Mouse (Mus musculus) neural tube, embryonic 12.5 days (tissue): ENCODE measurements at regions not wholly inside any gene's neighbourhood (a gene's known extent, or its start where the extent isn't known, plus 50 kb on each side); places are given as distances from the start of the nearest gene placed in this dataset.
"Not testable (repeated sequence)": the region's sequence is repeated elsewhere in the genome, so short reads cannot be mapped to it uniquely, and the experiment has no call there.

Experiments
- ATAC-seq: fragments of 200-750 bp; cut with Nextera tagmentation; 2 replicates; pipeline ENCODE4 v1.8.0; 2017; ENCODE audit warnings: low read depth, mild to moderate bottlenecking, moderate TSS enrichment, moderate library complexity; ENCODE audit not compliant: low FRiP score
- H3K27ac ChIP-seq: fragments of 300-500 bp; sonication (generic); 2 replicates; pipeline ENCODE4 v1.5.1; 2016
- H3K27me3 ChIP-seq: fragments of 300-500 bp; sonication (generic); replicated peaks from 2 replicates; pipeline ENCODE4 v1.6.1; 2016; ENCODE audit warnings: mild to moderate bottlenecking
- H3K36me3 ChIP-seq: fragments of 300-500 bp; sonication (generic); 2 replicates; pipeline ENCODE4 v1.6.1; 2016; ENCODE audit warnings: mild to moderate bottlenecking
- H3K4me1 ChIP-seq: fragments of 300-500 bp; sonication (generic); 2 replicates; pipeline ENCODE4 v1.6.1; 2016
- H3K4me2 ChIP-seq: fragments of 300-500 bp; sonication (generic); replicated peaks from 2 replicates; pipeline ENCODE4 v1.6.1; 2016; ENCODE audit warnings: mild to moderate bottlenecking
- H3K4me3 ChIP-seq: fragments of 300-500 bp; sonication (generic); 2 replicates; pipeline ENCODE4 v1.5.1; 2016
- H3K9ac ChIP-seq: fragments of 300-500 bp; sonication (generic); 2 replicates; pipeline ENCODE4 v1.6.1; 2016; ENCODE audit warnings: mild to moderate bottlenecking
- H3K9me3 ChIP-seq: fragments of 300-500 bp; sonication (generic); 2 replicates; pipeline ENCODE4 v1.6.1; 2016; ENCODE audit warnings: mild to moderate bottlenecking
- WGBS: fragments of 180-500 bp; shearing (Covaris S2); methylation state at CpG from one replicate; pipeline ENCODE4 v1.1.7; 2016; 5-methylcytosine and 5-hydroxymethylcytosine counted together

GRCm38 (mm10) chr13:39427996-39428395 lies 467.3 kb upstream of the Slc35b3 start:
- Histone ChIP-seq H3K27ac (no peak overlapping the region), H3K9ac (no peak overlapping the region), H3K4me1 (no peaks in the 10 kb centered on the region), H3K4me3 (no peak overlapping the region), H3K36me3 (no peaks in the 10 kb centered on the region), H3K4me2 (no peak overlapping the region), H3K27me3 (no peaks in the 10 kb centered on the region), H3K9me3 (no peaks in the 10 kb centered on the region)
- ATAC-seq: no peak
- 82% methylated on average over 3 of the region's 3 CpGs for WGBS

GRCm38 (mm10) chr13:39425944-39426343 lies 465.3 kb upstream of the Slc35b3 start:
- ATAC-seq: no peak
- Histone ChIP-seq H3K4me1 (no peaks in the 10 kb centered on the region), H3K4me3 (no peak overlapping the region), H3K36me3 (no peaks in the 10 kb centered on the region), H3K9me3 (no peaks in the 10 kb centered on the region), H3K27me3 (no peaks in the 10 kb centered on the region), H3K27ac (no peak overlapping the region), H3K4me2 (no peak overlapping the region), H3K9ac (no peak overlapping the region)
- 66% methylated on average over 6 of the region's 6 CpGs for WGBS

GRCm38 (mm10) chr13:39418127-39418526 lies 457.5 kb upstream of the Slc35b3 start:
- H3K4me1 ChIP-seq: no peaks in the 10 kb centered on the region
- WGBS: 42% methylated on average over 7 of the region's 7 CpGs
- H3K4me2 ChIP-seq: no peak overlapping the region; the same call in 1 of the 2 replicates
- H3K27ac ChIP-seq: no peak overlapping the region
- no peaks in the 10 kb centered on the region for H3K27me3 ChIP-seq
- ATAC-seq: no peak
- no peaks in the 10 kb centered on the region for H3K36me3 ChIP-seq
- no peaks in the 10 kb centered on the region for H3K9me3 ChIP-seq
- H3K4me3 ChIP-seq: no peak overlapping the region
- no peak overlapping the region for H3K9ac ChIP-seq

DNA sequence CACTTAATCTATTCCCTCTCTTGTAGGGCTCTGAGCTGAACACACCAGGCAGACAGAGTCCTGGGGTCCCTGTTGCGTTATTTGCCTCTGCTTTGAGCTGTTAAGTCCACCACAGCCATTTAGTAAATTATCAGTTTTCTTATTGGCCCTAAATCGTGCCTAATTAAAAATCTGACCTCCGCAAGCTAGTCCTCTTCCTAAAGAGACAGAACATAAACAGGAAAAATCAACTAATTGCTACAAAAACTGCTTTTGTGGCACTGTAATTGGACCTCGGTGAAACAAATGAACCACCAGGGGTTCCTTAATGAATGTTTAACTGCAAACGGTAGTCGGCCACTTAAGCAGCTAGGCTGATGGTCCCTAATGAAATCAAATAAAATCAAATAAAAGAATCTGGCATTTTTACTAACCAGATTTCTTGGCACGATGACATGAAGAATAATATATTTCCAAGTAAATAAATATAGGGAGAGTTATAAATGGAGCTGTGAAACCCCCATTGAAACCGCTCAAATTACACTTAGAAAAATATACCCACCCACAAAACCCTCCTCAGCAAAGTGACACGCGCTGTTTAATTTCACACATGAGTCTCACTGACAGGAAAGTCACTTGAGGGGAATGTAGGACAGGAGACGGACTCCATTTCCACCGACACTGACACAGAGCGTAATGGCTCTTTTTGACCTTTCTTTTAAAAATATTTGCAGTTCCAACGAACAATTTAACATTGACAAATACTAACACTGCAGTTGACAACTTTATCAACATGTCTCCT lies 451.0 kb upstream of the Slc35b3 start:
- H3K36me3 ChIP-seq: no peaks in the 10 kb centered on the region
- no peak overlapping the region for H3K9ac ChIP-seq
- no peak overlapping the region for H3K27ac ChIP-seq
- no peak overlapping the region for H3K4me3 ChIP-seq
- no peaks in the 10 kb centered on the region for H3K27me3 ChIP-seq
- H3K4me2 ChIP-seq: no peak overlapping the region
- ATAC-seq: no peak
- no peaks in the 10 kb centered on the region for H3K4me1 ChIP-seq
- 57% methylated on average over 14 of the region's 14 CpGs for WGBS
- no peaks in the 10 kb centered on the region for H3K9me3 ChIP-seq

DNA sequence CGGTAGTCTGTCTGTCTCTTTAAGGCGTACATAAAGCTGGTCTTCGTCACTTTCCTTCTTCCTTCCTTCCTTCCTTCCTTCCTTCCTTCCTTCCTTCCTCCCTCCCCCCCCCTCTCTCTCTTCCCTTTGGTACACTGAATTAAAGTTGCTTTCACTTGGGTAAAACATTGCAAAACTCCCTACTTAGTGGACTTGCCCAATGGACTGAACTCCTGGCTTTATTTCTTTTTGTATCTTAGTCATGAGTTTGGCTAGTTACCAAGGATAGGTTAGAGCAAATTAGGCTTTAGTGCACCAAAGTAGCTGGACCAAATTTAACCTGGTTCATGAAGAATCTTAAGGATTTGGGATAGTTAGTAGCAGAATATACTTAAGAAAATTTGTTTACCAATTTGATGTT lies 431.9 kb upstream of the Slc35b3 start:
- no peak overlapping the region for H3K9ac ChIP-seq
- H3K27me3 ChIP-seq: no peaks in the 10 kb centered on the region
- H3K27ac ChIP-seq: no peak overlapping the region
- 86% methylated on average over 3 of the region's 3 CpGs for WGBS
- no peak overlapping the region for H3K4me2 ChIP-seq
- no peaks in the 10 kb centered on the region for H3K9me3 ChIP-seq
- no peak for ATAC-seq
- H3K4me1 ChIP-seq: no peaks in the 10 kb centered on the region
- no peak overlapping the region for H3K4me3 ChIP-seq
- no peaks in the 10 kb centered on the region for H3K36me3 ChIP-seq

- not testable (repeated sequence) for H3K4me1 ChIP-seq, H3K9me3 ChIP-seq, H3K27me3 ChIP-seq, H3K4me2 ChIP-seq, ATAC-seq, H3K9ac ChIP-seq, H3K36me3 ChIP-seq, H3K4me3 ChIP-seq, H3K27ac ChIP-seq
- WGBS: 75% methylated on average over 1 of the region's 1 CpGs
Observed at GRCm38 (mm10) chr13:39392151-39392550, 431.5 kb upstream of the Slc35b3 start.

GRCm38 (mm10) chr13:39376677-39377076 lies 416.0 kb upstream of the Slc35b3 start:
- Histone ChIP-seq H3K4me1 (no peaks in the 10 kb centered on the region), H3K9ac (no peak overlapping the region), H3K36me3 (no peaks in the 10 kb centered on the region), H3K4me3 (no peak overlapping the region), H3K27ac (no peak overlapping the region), H3K9me3 (no peaks in the 10 kb centered on the region), H3K27me3 (no peaks in the 10 kb centered on the region), H3K4me2 (no peak overlapping the region)
- no peak for ATAC-seq
- WGBS: 73% methylated on average over 8 of the region's 8 CpGs

DNA sequence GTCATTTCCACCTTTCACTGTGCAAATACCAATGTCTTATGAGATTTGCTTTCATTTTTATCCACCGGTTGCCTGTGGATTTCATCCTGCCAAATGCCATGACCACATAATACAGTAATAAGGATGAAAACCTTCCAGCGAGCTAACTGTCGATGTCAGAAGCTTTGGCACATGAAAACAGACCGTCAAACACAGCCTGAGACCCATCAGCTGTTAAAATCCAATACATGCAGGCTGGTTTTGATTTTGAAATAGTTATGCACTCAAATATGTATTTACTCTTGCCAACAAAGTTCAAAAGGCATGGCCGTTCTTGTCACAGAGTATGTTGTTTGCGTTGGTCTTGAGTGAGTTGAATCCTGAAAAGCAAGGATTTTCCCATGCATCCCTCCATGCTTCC lies 415.6 kb upstream of the Slc35b3 start:
- H3K27ac ChIP-seq: no peak overlapping the region
- H3K9ac ChIP-seq: no peak overlapping the region
- no peaks in the 10 kb centered on the region for H3K36me3 ChIP-seq
- no peak overlapping the region for H3K4me2 ChIP-seq
- H3K27me3 ChIP-seq: no peaks in the 10 kb centered on the region
- WGBS: 92% methylated on average over 6 of the region's 6 CpGs
- no peak overlapping the region for H3K4me3 ChIP-seq
- no peak for ATAC-seq
- no peaks in the 10 kb centered on the region for H3K4me1 ChIP-seq
- H3K9me3 ChIP-seq: no peaks in the 10 kb centered on the region

DNA sequence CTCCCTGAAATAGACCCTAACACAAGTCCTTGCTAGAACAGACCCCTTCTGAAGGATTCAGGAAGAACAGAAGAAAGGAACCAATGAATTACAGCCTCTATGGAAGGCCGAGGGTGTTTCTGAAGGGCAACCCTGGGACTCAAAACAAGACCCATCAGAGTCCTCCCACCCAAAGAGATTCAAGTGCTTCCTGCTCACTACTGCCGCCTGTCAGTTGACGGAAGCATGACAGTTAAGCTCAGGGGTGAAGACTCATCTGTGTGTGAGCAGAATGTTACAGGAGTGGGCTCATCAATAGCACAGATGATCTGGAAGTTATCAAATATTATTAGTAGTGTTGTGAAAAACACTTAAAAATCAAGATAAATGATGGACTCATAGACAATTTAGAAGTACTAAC lies 411.9 kb upstream of the Slc35b3 start:
- no peaks in the 10 kb centered on the region for H3K36me3 ChIP-seq
- H3K4me1 ChIP-seq: no peaks in the 10 kb centered on the region
- no peak for ATAC-seq
- H3K27me3 ChIP-seq: no peaks in the 10 kb centered on the region
- WGBS: 70% methylated on average over 3 of the region's 3 CpGs
- no peak overlapping the region for H3K4me3 ChIP-seq
- H3K4me2 ChIP-seq: no peak overlapping the region
- no peaks in the 10 kb centered on the region for H3K9me3 ChIP-seq
- H3K27ac ChIP-seq: no peak overlapping the region
- no peak overlapping the region for H3K9ac ChIP-seq

DNA sequence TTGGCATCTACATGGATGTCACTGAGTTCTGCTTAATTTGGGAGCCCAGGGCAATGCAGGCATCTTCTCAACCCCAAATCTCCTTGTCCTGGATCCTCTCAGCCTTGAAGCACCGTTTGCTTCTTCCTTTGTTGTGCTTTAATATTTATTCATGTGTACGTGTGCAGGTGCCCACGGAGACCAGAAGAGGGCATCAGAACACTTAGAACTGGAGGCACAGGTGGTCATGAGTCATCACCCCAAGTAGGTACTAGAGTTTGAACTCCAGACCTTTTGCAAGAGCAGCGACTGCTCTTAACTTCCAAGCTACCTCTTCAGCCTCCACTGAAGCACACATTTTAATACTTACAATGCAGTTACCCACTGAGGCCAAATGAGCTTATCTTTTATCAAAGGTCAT lies 403.0 kb upstream of the Slc35b3 start:
- Histone ChIP-seq H3K4me1 (no peaks in the 10 kb centered on the region), H3K36me3 (no peaks in the 10 kb centered on the region), H3K27me3 (no peaks in the 10 kb centered on the region), H3K9ac (no peak overlapping the region), H3K9me3 (no peaks in the 10 kb centered on the region), H3K27ac (no peak overlapping the region), H3K4me2 (no peak overlapping the region), H3K4me3 (no peak overlapping the region)
- ATAC-seq: no peak
- 70% methylated on average over 4 of the region's 4 CpGs for WGBS

DNA sequence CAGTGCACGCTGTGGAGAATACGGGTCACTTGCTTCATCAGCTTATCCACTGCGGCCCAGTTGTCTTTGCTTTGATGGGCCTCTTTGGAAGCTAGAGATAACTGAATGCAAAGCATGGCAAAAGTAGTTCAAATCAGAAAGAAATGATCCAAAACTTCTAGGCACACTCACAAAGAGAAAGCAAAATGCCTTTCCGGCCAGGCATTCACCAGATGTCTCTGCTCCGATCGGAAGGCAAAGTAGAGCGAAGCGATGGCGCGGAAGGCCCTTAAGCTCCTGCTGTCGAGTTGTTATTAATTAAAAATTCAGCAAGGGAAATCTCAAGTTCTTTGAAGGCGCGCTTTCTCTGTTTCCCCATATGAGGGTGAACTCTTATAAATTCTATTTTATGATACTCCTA lies 401.9 kb upstream of the Slc35b3 start:
- no peak overlapping the region for H3K4me3 ChIP-seq
- WGBS: 84% methylated on average over 13 of the region's 13 CpGs
- no peak overlapping the region for H3K4me2 ChIP-seq
- H3K9ac ChIP-seq: no peak overlapping the region
- H3K4me1 ChIP-seq: no peaks in the 10 kb centered on the region
- no peak for ATAC-seq
- H3K9me3 ChIP-seq: no peaks in the 10 kb centered on the region
- H3K36me3 ChIP-seq: no peaks in the 10 kb centered on the region
- no peak overlapping the region for H3K27ac ChIP-seq
- no peaks in the 10 kb centered on the region for H3K27me3 ChIP-seq

DNA sequence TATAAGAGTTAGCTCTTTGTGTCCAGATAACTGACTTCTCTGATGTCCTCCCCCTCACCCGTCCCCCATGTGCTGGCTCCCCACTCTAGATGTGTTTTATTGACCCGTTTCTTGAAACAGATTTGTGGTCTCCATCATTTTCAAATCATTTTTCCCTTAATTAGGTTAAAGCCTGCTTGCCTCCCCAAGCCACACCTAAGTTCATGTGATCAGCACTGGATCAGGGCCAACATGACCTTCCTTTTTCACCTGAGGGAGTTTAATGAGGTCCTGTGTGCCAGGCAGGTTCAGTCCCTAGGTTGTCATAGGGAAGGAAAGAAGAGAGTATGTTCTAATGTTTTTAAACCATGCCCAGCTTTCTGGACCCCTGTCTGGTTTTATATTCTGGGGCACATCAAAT lies 390.9 kb upstream of the Slc35b3 start:
- Histone ChIP-seq H3K9ac (no peak overlapping the region), H3K36me3 (no peaks in the 10 kb centered on the region), H3K27me3 (no peaks in the 10 kb centered on the region), H3K27ac (no peak overlapping the region), H3K9me3 (no peaks in the 10 kb centered on the region), H3K4me1 (no peaks in the 10 kb centered on the region), H3K4me2 (no peak overlapping the region), H3K4me3 (no peak overlapping the region)
- no peak for ATAC-seq
- 75% methylated on average over 2 of the region's 2 CpGs for WGBS

- H3K4me2 ChIP-seq: no peak overlapping the region
- 67% methylated on average over 12 of the region's 12 CpGs for WGBS
- no peak overlapping the region for H3K27ac ChIP-seq
- no peaks in the 10 kb centered on the region for H3K9me3 ChIP-seq
- H3K4me1 ChIP-seq: no peaks in the 10 kb centered on the region
- no peak for ATAC-seq
- no peaks in the 10 kb centered on the region for H3K27me3 ChIP-seq
- H3K9ac ChIP-seq: no peak overlapping the region
- H3K4me3 ChIP-seq: no peak overlapping the region
- no peaks in the 10 kb centered on the region for H3K36me3 ChIP-seq
Observed at GRCm38 (mm10) chr13:39350668-39351067, 390.0 kb upstream of the Slc35b3 start.
